Mouse (Mus musculus): Measurements from ENCODE around the gene Tmem14a.

DNA sequence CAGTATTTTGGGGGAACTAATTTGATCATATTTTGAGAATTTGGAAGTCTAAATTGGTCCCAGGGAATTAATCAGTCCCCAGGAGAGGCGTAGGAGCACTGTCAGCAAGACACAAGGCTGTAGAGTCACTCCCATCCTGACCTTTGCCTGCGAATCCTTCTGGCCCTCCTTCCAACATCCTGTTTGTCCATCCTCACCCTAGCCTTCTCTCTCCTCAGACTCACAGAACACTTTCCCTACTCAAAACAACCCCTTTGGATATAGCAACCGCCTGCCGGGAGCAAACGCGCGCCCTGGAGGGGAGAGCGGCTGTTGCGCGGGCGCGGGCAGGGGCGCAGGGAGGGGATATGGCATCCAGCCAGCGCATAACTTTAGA lies 53.7 kb downstream of the Tmem14a start:
- TF ChIP-seq CTCF (IDR thresholded peaks at IDR 0.05; ENCODE audit: extremely low read depth, insufficient read length, insufficient replicate concordance, low read depth, low read length) (no peak), POLR2A (IDR thresholded peaks at IDR 0.05; ENCODE audit: low read depth, low read length) (no peak)

All from small intestine, adult 2 months (tissue).